Mouse (Mus musculus): ENCODE results near the gene Gal3st1. TPM values are rescaled to one million over a fixed set of nuclear protein-coding genes. Genes with fewer than 3 reads are reported as not detected.
A peak's percentile ranks its signal among the peaks of the same experiment; 100 is the strongest.
"Not testable (repeated sequence)": the region's sequence is repeated elsewhere in the genome, so short reads cannot be mapped to it uniquely, and the experiment has no call there.

Gene Gal3st1
- polyA plus RNA-seq, 1 experiment = 5.5 TPM

- DNase-seq (ENCODE audit: low spot score) = no peak
Observed at GRCm38 (mm10) chr11:3982275-3983209, 894 bp upstream of the Gal3st1 start.

GRCm38 (mm10) chr11:3983863-3984745 is 668 bp downstream of the Gal3st1 start:
- no peak for DNase-seq (ENCODE audit: low spot score)

GRCm38 (mm10) chr11:3989748-3990147 is 6.3 kb downstream of the Gal3st1 start:
- no peak for DNase-seq (ENCODE audit: low spot score)

GRCm38 (mm10) chr11:3993132-3993531 is 9.7 kb downstream of the Gal3st1 start:
- DNase-seq (ENCODE audit: low spot score) = no peak

GRCm38 (mm10) chr11:3993914-3994313 is 10.5 kb downstream of the Gal3st1 start:
- DNase-seq (ENCODE audit: low spot score) = no peak

GRCm38 (mm10) chr11:3995511-3995910 is 12.1 kb downstream of the Gal3st1 start:
- no peak for DNase-seq (ENCODE audit: low spot score)

GRCm38 (mm10) chr11:3996840-3997239 is 13.4 kb downstream of the Gal3st1 start:
- no peak for DNase-seq (ENCODE audit: low spot score)

- no peak for DNase-seq (ENCODE audit: low spot score)
Observed at GRCm38 (mm10) chr11:3997978-3998720, 14.7 kb downstream of the Gal3st1 start.

- DNase-seq (ENCODE audit: low spot score) = no peak
Observed at GRCm38 (mm10) chr11:3999547-3999946, 16.1 kb downstream of the Gal3st1 start.

GRCm38 (mm10) chr11:4001603-4002002 is 18.2 kb downstream of the Gal3st1 start:
- DNase-seq (ENCODE audit: low spot score) = peak; percentile 52

- no peak for DNase-seq (ENCODE audit: low spot score)
Observed at GRCm38 (mm10) chr11:4005220-4005805, 21.9 kb downstream of the Gal3st1 start.

GRCm38 (mm10) chr11:4006462-4006861 is 23.0 kb downstream of the Gal3st1 start:
- DNase-seq (ENCODE audit: low spot score) = no peak

GRCm38 (mm10) chr11:4012616-4013015 is 29.2 kb downstream of the Gal3st1 start:
- no peak for DNase-seq (ENCODE audit: low spot score)

GRCm38 (mm10) chr11:4015796-4016195 is 32.4 kb downstream of the Gal3st1 start:
- not testable (repeated sequence) for DNase-seq (ENCODE audit: low spot score)

- not testable (repeated sequence) for DNase-seq (ENCODE audit: low spot score)
Observed at GRCm38 (mm10) chr11:4022111-4022510, 38.7 kb downstream of the Gal3st1 start.

- DNase-seq (ENCODE audit: low spot score) = no peak
Observed at GRCm38 (mm10) chr11:4023321-4023720, 39.9 kb downstream of the Gal3st1 start.

GRCm38 (mm10) chr11:4027066-4027465 is 43.6 kb downstream of the Gal3st1 start:
- no peak for DNase-seq (ENCODE audit: low spot score)

- no peak for DNase-seq (ENCODE audit: low spot score)
Observed at GRCm38 (mm10) chr11:4027561-4028334, 44.3 kb downstream of the Gal3st1 start.

GRCm38 (mm10) chr11:4029343-4029742 is 45.9 kb downstream of the Gal3st1 start:
- no peak for DNase-seq (ENCODE audit: low spot score)

- no peak for DNase-seq (ENCODE audit: low spot score)
Observed at GRCm38 (mm10) chr11:4031126-4031941, 47.9 kb downstream of the Gal3st1 start, which contains the start of gene Sec14l4. Sec14l4 (plus strand) TSS chr11:4031462.

All from urinary bladder, adult 2 months (tissue).